Mouse (Mus musculus) spleen, embryonic (tissue): ENCODE measurements around the gene Sumf2.

ENCODE experiments used
- CTCF ChIA-PET: fragments of 350-600 bp; sonication (Branson Sonifier 250); formaldehyde crosslinking; loops from one replicate; lab custom pipeline; 2022; lab: Charles Lee

The Sumf2 gene

GRCm38 (mm10) chr5:129907775-129908174 is 61.0 kb downstream of the Sumf2 start:
- CTCF ChIA-PET: no interaction called here

- CTCF ChIA-PET: interaction anchor here (0.6 kb wide), 1 partner anchor 33 kb away, joined by 3 read pairs; no protein-coding TSS in a partner anchor
Measured at GRCm38 (mm10) chr5:129908242-129908965, 61.6 kb downstream of the Sumf2 start, which contains the start of gene Nupr1l. Nupr1l (plus strand) TSS chr5:129908540.

- CTCF ChIA-PET: interaction anchor here (0.6 kb wide), 1 partner anchor 33 kb away, joined by 3 read pairs; no protein-coding TSS in a partner anchor
Measured at GRCm38 (mm10) chr5:129909147-129909546, 62.4 kb downstream of the Sumf2 start.

GRCm38 (mm10) chr5:129909591-129909990 is 62.8 kb downstream of the Sumf2 start:
- CTCF ChIA-PET: interaction anchor here (0.6 kb wide), 1 partner anchor 18 kb away, joined by 17 read pairs; no protein-coding TSS in a partner anchor
